Mouse (Mus musculus) hindbrain, embryonic 16.5 days (tissue): ENCODE data around the gene Fgd2. TPM values are rescaled to one million over a fixed set of nuclear protein-coding genes. Genes with fewer than 3 reads are reported as not detected.

Source experiments
- ATAC-seq: fragments of 200-750 bp; cut with Nextera tagmentation; 2 replicates; pipeline ENCODE4 v1.8.0; 2017; ENCODE audit warnings: moderate TSS enrichment, moderate library complexity
- H3K27ac ChIP-seq: fragments of 300-500 bp; sonication (generic); 2 replicates; pipeline ENCODE4 v1.5.1; 2014; ENCODE audit warnings: low read depth, mild to moderate bottlenecking, control low read depth, low read length, moderate library complexity
- H3K27me3 ChIP-seq: fragments of 300-500 bp; sonication (generic); replicated peaks from 2 replicates; pipeline ENCODE4 v1.6.1; 2014; ENCODE audit warnings: low read length; ENCODE audit not compliant: control insufficient read depth, insufficient read depth
- H3K36me3 ChIP-seq: fragments of 300-500 bp; sonication (generic); 2 replicates; pipeline ENCODE4 v1.6.1; 2014; ENCODE audit warnings: mild to moderate bottlenecking, low read length, moderate library complexity, mixed read lengths; ENCODE audit not compliant: control insufficient read depth, insufficient read depth
- H3K4me1 ChIP-seq: fragments of 300-500 bp; sonication (generic); 2 replicates; pipeline ENCODE4 v1.6.1; 2014; ENCODE audit warnings: low read depth, low read length; ENCODE audit not compliant: control insufficient read depth, insufficient read depth
- H3K4me2 ChIP-seq: fragments of 300-500 bp; sonication (generic); 2 replicates; pipeline ENCODE4 v1.6.1; 2014; ENCODE audit warnings: mild to moderate bottlenecking, low read length, control low read depth, moderate library complexity
- H3K4me3 ChIP-seq: fragments of 300-500 bp; sonication (generic); 2 replicates; pipeline ENCODE4 v1.5.1; 2014; ENCODE audit warnings: mild to moderate bottlenecking, low read length, control low read depth, moderate library complexity
- H3K9ac ChIP-seq: fragments of 300-500 bp; sonication (generic); 2 replicates; pipeline ENCODE4 v1.6.1; 2014; ENCODE audit warnings: low read depth, mild to moderate bottlenecking, control low read depth, low read length, moderate library complexity
- H3K9me3 ChIP-seq: fragments of 300-500 bp; sonication (generic); 2 replicates; pipeline ENCODE4 v1.6.1; 2014; ENCODE audit warnings: mild to moderate bottlenecking, low read length, moderate library complexity; ENCODE audit not compliant: control insufficient read depth
- WGBS: fragments of 180-500 bp; shearing (Covaris S2); extraction: QIAGEN DNeasy Blood & Tissue Kit; methylation state at CpG from one replicate; pipeline ENCODE4 v1.1.7; 2014; 5-methylcytosine and 5-hydroxymethylcytosine counted together
- polyA plus RNA-seq: library from polyadenylated mRNA; unstranded; fragments of >200 nt; fragmentation: Nextera tagmentation; extraction: Ambion mirVana; gene quantifications from 2 replicates; pipeline ENCODE4 v1.2.1, GENCODE M21; 2015

The Fgd2 gene
- polyA plus RNA-seq, 1 experiment from 2014 or later = 9.1 TPM

- WGBS = 94% methylated on average over 13 of the region's 13 CpGs
- Histone ChIP-seq H3K9me3 (no peaks in the 10 kb centered on the region), H3K36me3 (no peaks in the 10 kb centered on the region), H3K27me3 (no peaks in the 10 kb centered on the region), H3K4me2 (no peak overlapping the region), H3K4me1 (no peaks in the 10 kb centered on the region), H3K4me3 (no peak overlapping the region), H3K27ac (no peak overlapping the region), H3K9ac (no peak overlapping the region)
- ATAC-seq = no peak
Observed at GRCm38 (mm10) chr17:29408364-29408763, 47.6 kb downstream of the Fgd2 start.

GRCm38 (mm10) chr17:29409800-29410343 lies 49.2 kb downstream of the Fgd2 start:
- H3K4me2 ChIP-seq = no peak overlapping the region
- 61% methylated on average over 5 of the region's 5 CpGs for WGBS
- H3K36me3 ChIP-seq = no peaks in the 10 kb centered on the region
- no peak overlapping the region for H3K4me3 ChIP-seq
- no peaks in the 10 kb centered on the region for H3K9me3 ChIP-seq
- no peak for ATAC-seq
- no peaks in the 10 kb centered on the region for H3K27me3 ChIP-seq
- H3K4me1 ChIP-seq = no peaks in the 10 kb centered on the region
- H3K27ac ChIP-seq = no peak overlapping the region
- no peak overlapping the region for H3K9ac ChIP-seq

GRCm38 (mm10) chr17:29411821-29412425 lies 51.2 kb downstream of the Fgd2 start:
- Histone ChIP-seq H3K27me3 (no peaks in the 10 kb centered on the region), H3K9me3 (no peaks in the 10 kb centered on the region), H3K4me2 (no peak overlapping the region), H3K4me3 (no peak overlapping the region), H3K4me1 (peaks cover 5% of the 10 kb centered on the region), H3K9ac (no peak overlapping the region), H3K36me3 (no peaks in the 10 kb centered on the region), H3K27ac (no peak overlapping the region)
- ATAC-seq = no peak
- 36% methylated on average over 8 of the region's 8 CpGs for WGBS

GRCm38 (mm10) chr17:29414566-29414965 lies 53.9 kb downstream of the Fgd2 start:
- H3K36me3 ChIP-seq = no peaks in the 10 kb centered on the region
- H3K27me3 ChIP-seq = no peaks in the 10 kb centered on the region
- no peaks in the 10 kb centered on the region for H3K9me3 ChIP-seq
- no peak overlapping the region for H3K4me2 ChIP-seq
- peaks cover 5% of the 10 kb centered on the region for H3K4me1 ChIP-seq
- no peak overlapping the region for H3K27ac ChIP-seq
- no peak overlapping the region for H3K4me3 ChIP-seq
- ATAC-seq = no peak
- H3K9ac ChIP-seq = no peak overlapping the region
- 80% methylated on average over 2 of the region's 2 CpGs for WGBS

GRCm38 (mm10) chr17:29415761-29416662 lies 55.3 kb downstream of the Fgd2 start:
- Histone ChIP-seq H3K36me3 (no peaks in the 10 kb centered on the region), H3K9me3 (no peaks in the 10 kb centered on the region), H3K9ac (peak overlapping the region; percentile 28; the same call in 1 of the 2 replicates), H3K4me3 (0 out of 2 replicates have a peak overlapping the region, but pooled peaks have one; percentile 4), H3K27ac (no peak overlapping the region), H3K4me2 (peak overlapping the region; percentile 47), H3K4me1 (peaks cover 5% of the 10 kb centered on the region), H3K27me3 (no peaks in the 10 kb centered on the region)
- 15% methylated on average over 29 of the region's 31 CpGs for WGBS
- ATAC-seq = peak; percentile 30; the same call in 1 of the 2 replicates

GRCm38 (mm10) chr17:29416757-29417156 lies 56.0 kb downstream of the Fgd2 start:
- Histone ChIP-seq H3K4me3 (no peak overlapping the region), H3K27me3 (no peaks in the 10 kb centered on the region), H3K9ac (no peak overlapping the region), H3K27ac (no peak overlapping the region), H3K4me2 (no peak overlapping the region), H3K9me3 (no peaks in the 10 kb centered on the region), H3K4me1 (peaks cover 5% of the 10 kb centered on the region), H3K36me3 (no peaks in the 10 kb centered on the region)
- 32% methylated on average over 3 of the region's 5 CpGs for WGBS
- no peak for ATAC-seq

GRCm38 (mm10) chr17:29418758-29419380 lies 58.2 kb downstream of the Fgd2 start:
- ATAC-seq = no peak
- Histone ChIP-seq H3K9me3 (no peaks in the 10 kb centered on the region), H3K27ac (no peak overlapping the region), H3K4me3 (no peak overlapping the region), H3K4me2 (no peak overlapping the region), H3K4me1 (peaks cover 5% of the 10 kb centered on the region), H3K9ac (no peak overlapping the region), H3K27me3 (no peaks in the 10 kb centered on the region), H3K36me3 (no peaks in the 10 kb centered on the region)
- 61% methylated on average over 3 of the region's 3 CpGs for WGBS

- Histone ChIP-seq H3K4me2 (no peak overlapping the region), H3K27ac (no peak overlapping the region), H3K4me3 (no peak overlapping the region), H3K9ac (no peak overlapping the region), H3K27me3 (no peaks in the 10 kb centered on the region), H3K9me3 (no peaks in the 10 kb centered on the region), H3K4me1 (peaks cover 5% of the 10 kb centered on the region), H3K36me3 (no peaks in the 10 kb centered on the region)
- 82% methylated on average over 12 of the region's 12 CpGs for WGBS
- ATAC-seq = no peak
Observed at GRCm38 (mm10) chr17:29419976-29420739, 59.4 kb downstream of the Fgd2 start.
